Mouse (Mus musculus) lung, embryonic 14.5 days (tissue): ENCODE data around the gene Gbp10. TPM values are rescaled to one million over a fixed set of nuclear protein-coding genes. Genes with fewer than 3 reads are reported as not detected.
A peak's percentile ranks its signal among the peaks of the same experiment; 100 is the strongest.
"Not testable (repeated sequence)": the region's sequence is repeated elsewhere in the genome, so short reads cannot be mapped to it uniquely, and the experiment has no call there.

Experiments
- ATAC-seq: fragments of 200-750 bp; cut with Nextera tagmentation; 2 replicates; pipeline ENCODE4 v1.8.0; 2017; ENCODE audit warnings: mild to moderate bottlenecking, moderate TSS enrichment, moderate library complexity; ENCODE audit not compliant: insufficient read depth
- DNase-seq: peaks from one replicate; pipeline ENCODE4 v3.0.0-alpha.2; 2015
- H3K27ac ChIP-seq: fragments of 300-500 bp; sonication (generic); 2 replicates; pipeline ENCODE4 v1.5.1; 2014; ENCODE audit warnings: low read depth, mild to moderate bottlenecking, moderate library complexity
- H3K27me3 ChIP-seq: fragments of 300-500 bp; sonication (generic); 2 replicates; pipeline ENCODE4 v1.6.1; 2014; ENCODE audit warnings: low read length, control low read depth; ENCODE audit not compliant: insufficient read depth
- H3K36me3 ChIP-seq: fragments of 300-500 bp; sonication (generic); 2 replicates; pipeline ENCODE4 v1.6.1; 2014; ENCODE audit warnings: control low read depth; ENCODE audit not compliant: insufficient read depth
- H3K4me1 ChIP-seq: fragments of 300-500 bp; sonication (generic); 2 replicates; pipeline ENCODE4 v1.6.1; 2014; ENCODE audit warnings: antibody characterized with exemption, control low read depth; ENCODE audit not compliant: insufficient read depth
- H3K4me2 ChIP-seq: fragments of 300-500 bp; sonication (generic); 2 replicates; pipeline ENCODE4 v1.6.1; 2014; ENCODE audit warnings: mild to moderate bottlenecking
- H3K4me3 ChIP-seq: fragments of 300-500 bp; sonication (generic); 2 replicates; pipeline ENCODE4 v1.5.1; 2014; ENCODE audit warnings: low read depth, low read length
- H3K9ac ChIP-seq: fragments of 300-500 bp; sonication (generic); 2 replicates; pipeline ENCODE4 v1.6.1; 2014
- H3K9me3 ChIP-seq: fragments of 300-500 bp; sonication (generic); 2 replicates; pipeline ENCODE4 v1.6.1; 2016; ENCODE audit warnings: low read depth, low read length, control low read depth
- CTCF ChIP-seq: IDR thresholded peaks from 2 replicates; pipeline ENCODE4 v1.5.1; 2016; ENCODE audit warnings: antibody characterized with exemption, low read depth
- WGBS: fragments of 180-500 bp; shearing (Covaris S2); extraction: QIAGEN DNeasy Blood & Tissue Kit; methylation state at CpG from one replicate; pipeline ENCODE4 v1.1.7; 2014; 5-methylcytosine and 5-hydroxymethylcytosine counted together
- polyA plus RNA-seq: library from polyadenylated mRNA; unstranded; fragments of >200 nt; fragmentation: Nextera tagmentation; extraction: Ambion mirVana; gene quantifications from 2 replicates; pipeline ENCODE4 v1.2.1, GENCODE M21; 2014

Gene Gbp10
- polyA plus RNA-seq, 1 experiment from 2014 or later, result not detected

DNA sequence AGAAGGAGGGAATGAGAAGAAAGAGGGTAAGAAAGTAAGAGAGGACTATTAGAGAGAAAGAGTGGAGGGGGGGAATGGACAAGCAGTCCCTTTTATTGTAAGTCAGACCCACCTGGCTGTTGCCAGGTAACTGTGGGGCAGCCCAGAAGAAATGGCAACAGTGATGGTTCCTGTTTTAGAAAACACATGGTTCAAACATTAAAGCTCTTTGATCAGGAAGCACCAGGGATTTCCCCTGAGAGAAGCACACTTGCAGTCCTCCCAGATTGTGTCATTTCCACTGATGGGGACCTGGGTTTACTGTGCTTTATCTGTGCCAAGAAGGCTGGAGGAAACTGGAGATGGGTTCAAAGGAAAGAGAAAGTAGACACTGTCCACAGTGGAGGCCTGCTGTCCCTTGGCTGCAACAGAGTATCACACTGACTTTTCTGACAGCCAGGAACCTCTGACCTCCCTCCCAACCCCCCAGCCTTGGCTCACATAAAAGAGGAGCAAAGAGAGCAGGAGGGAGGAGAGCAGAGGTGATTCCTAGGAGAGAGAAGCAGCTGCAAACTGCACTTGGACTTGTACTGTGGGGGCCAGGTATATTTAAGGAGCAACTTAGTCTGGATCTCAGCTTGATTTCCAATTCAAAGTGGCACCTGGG lies 41.3 kb downstream of the Gbp10 start:
- H3K36me3 ChIP-seq, H3K27me3 ChIP-seq, H3K9me3 ChIP-seq, H3K4me3 ChIP-seq, H3K27ac ChIP-seq, DNase-seq, ATAC-seq, H3K4me2 ChIP-seq, H3K9ac ChIP-seq, H3K4me1 ChIP-seq: not testable (repeated sequence)

DNA sequence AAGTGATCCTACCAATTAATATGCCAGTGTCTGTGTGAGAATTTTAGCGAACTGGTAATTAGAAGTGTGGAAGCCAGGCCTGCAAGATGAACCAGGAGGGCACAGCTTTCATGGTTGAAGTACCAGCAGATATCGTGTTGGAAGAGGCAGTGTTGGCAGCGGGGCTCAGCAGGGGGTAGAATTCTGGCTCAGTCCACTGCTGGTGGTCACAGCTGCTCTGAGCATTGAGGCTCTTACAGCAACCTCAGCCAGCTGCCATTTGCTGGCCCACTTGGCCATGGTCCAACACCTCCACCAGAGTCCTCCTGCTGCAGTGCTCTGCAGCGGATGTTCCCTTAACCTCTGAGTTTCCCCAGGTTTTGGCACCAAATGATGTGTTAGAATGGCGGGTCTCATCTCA lies 43.0 kb downstream of the Gbp10 start:
- not testable (repeated sequence) for DNase-seq, H3K4me3 ChIP-seq, H3K4me1 ChIP-seq, H3K36me3 ChIP-seq, H3K4me2 ChIP-seq, H3K9me3 ChIP-seq, H3K27ac ChIP-seq, H3K27me3 ChIP-seq, H3K9ac ChIP-seq
- WGBS, result 64% methylated on average over 5 of the region's 5 CpGs
- ATAC-seq, result peak; percentile 49; the same call in 1 of the 2 replicates

DNA sequence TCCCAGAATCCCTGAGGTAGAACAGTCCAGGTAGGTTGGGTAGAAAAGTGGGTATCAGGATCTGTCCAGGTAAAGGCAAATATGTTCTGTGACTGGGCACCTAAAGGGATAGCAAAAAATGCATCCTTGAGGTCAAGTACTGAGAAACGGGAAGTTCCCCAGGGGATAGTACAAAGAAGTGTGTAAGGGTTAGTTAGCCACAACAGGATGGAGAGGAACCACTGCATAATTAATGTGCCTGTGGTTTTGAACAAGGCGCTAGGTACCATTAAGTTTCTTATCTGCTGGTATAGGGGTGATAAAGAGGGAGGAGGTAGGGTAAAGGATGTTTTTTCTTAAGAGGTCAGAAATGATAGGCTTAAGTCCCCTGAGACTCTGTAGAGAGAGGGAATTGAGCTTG lies 46.8 kb downstream of the Gbp10 start:
- not testable (repeated sequence) for H3K4me3 ChIP-seq, H3K27me3 ChIP-seq, H3K9me3 ChIP-seq, DNase-seq, H3K9ac ChIP-seq, H3K27ac ChIP-seq, H3K4me1 ChIP-seq, ATAC-seq, H3K4me2 ChIP-seq, H3K36me3 ChIP-seq
- WGBS, result 57% methylated on average over 2 of the region's 2 CpGs

DNA sequence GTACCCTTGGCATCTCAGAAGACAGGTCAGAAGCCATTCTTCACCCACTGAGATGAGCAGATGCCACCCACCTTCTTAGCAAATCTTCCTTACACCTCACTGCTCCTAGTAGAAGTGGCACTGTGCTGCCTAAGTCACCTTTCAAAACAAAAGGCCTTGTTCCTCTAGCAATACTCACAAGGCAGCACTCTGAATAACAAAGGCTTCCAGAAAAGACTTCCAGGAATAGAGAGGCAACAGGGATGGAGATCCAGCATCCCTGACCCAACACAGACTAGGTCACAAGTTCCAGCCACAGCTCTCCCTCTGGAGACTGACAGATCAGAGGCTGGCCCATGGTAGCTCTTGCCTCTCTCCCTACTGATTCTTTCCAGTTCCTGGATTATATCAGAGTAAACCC lies 57.9 kb downstream of the Gbp10 start:
- H3K27ac ChIP-seq, result no peak overlapping the region
- no peaks in the 10 kb centered on the region for H3K36me3 ChIP-seq
- H3K4me2 ChIP-seq, result no peak overlapping the region
- ATAC-seq (no peak), DNase-seq (no peak)
- H3K4me1 ChIP-seq, result no peaks in the 10 kb centered on the region
- no peak overlapping the region for H3K4me3 ChIP-seq
- no peak overlapping the region for H3K9ac ChIP-seq
- H3K27me3 ChIP-seq, result no peaks in the 10 kb centered on the region
- no peaks in the 10 kb centered on the region for H3K9me3 ChIP-seq
- no peak for TF ChIP-seq CTCF

Other genes starting within 250 kb of the Gbp10 start
- 2.6 and 2.7 TPM in 2 replicates for gene Gbp9, start 100.0 kb downstream of the Gbp10 start, polyA plus RNA-seq
- gene Gbp8, start 100.0 kb downstream of the Gbp10 start, polyA plus RNA-seq, result 0.24 and 0.34 TPM in 2 replicates
- 0.66 and 1.2 TPM in 2 replicates for gene Gbp4, start 99.9 kb downstream of the Gbp10 start, polyA plus RNA-seq
- 0.29 TPM in 1 of 2 replicates, not detected in the other for gene Gm43302, start 54.2 kb upstream of the Gbp10 start, polyA plus RNA-seq
- gene Gbp6, start 54.2 kb upstream of the Gbp10 start, polyA plus RNA-seq, result 1.0 and 1.6 TPM in 2 replicates
- gene Lrrc8b, start 176.2 kb upstream of the Gbp10 start, polyA plus RNA-seq, result 10.4 and 11.3 TPM in 2 replicates